Mouse (Mus musculus): ENCODE results near the gene Zfp655. TPM values are rescaled to one million over a fixed set of nuclear protein-coding genes. Genes with fewer than 3 reads are reported as not detected.
"Not testable (repeated sequence)": the region's sequence is repeated elsewhere in the genome, so short reads cannot be mapped to it uniquely, and the experiment has no call there.

Zfp655 gene
- 10 to 100 TPM; 31.6 to 35.8 (median 31.9) TPM for total RNA-seq (2022)

- DNase-seq (ENCODE audit: low spot score in 2 of 2): peak; percentile 96 to 97
Measured at GRCm38 (mm10) chr5:145231367-145231871, at the start of gene Zfp655. Zfp655 (plus strand) TSS chr5:145231715.

- no peak for DNase-seq (ENCODE audit: low spot score in 2 of 2)
Measured at GRCm38 (mm10) chr5:145185244-145185643, 46.3 kb upstream of the Zfp655 start.

- DNase-seq (ENCODE audit: low spot score in 2 of 2): no peak
Measured at GRCm38 (mm10) chr5:145189416-145189815, 42.1 kb upstream of the Zfp655 start.

- DNase-seq (ENCODE audit: low spot score in 2 of 2): no peak
Measured at GRCm38 (mm10) chr5:145190373-145190772, 41.1 kb upstream of the Zfp655 start.

GRCm38 (mm10) chr5:145190875-145191798, 40.4 kb upstream of the Zfp655 start:
- DNase-seq (ENCODE audit: low spot score in 2 of 2): peak; percentile 85

GRCm38 (mm10) chr5:145191962-145192361, 39.6 kb upstream of the Zfp655 start, which contains the start of gene Atp5j2:
Atp5j2 (minus strand) TSS chr5:145192062.
- no peak for DNase-seq (ENCODE audit: low spot score in 2 of 2)

- no peak for DNase-seq (ENCODE audit: low spot score in 2 of 2)
Measured at GRCm38 (mm10) chr5:145200387-145200786, 31.1 kb upstream of the Zfp655 start.

GRCm38 (mm10) chr5:145201321-145201991, 30.1 kb upstream of the Zfp655 start, which contains the start of gene Zkscan14:
Zkscan14 (minus strand) TSS chr5:145201868.
- peak; percentile 40 to 61 for DNase-seq (ENCODE audit: low spot score in 2 of 2)

GRCm38 (mm10) chr5:145202446-145202845, 29.1 kb upstream of the Zfp655 start:
- DNase-seq (ENCODE audit: low spot score in 2 of 2): no peak

- peak; percentile 93 to 98 for DNase-seq (ENCODE audit: low spot score in 2 of 2)
Measured at GRCm38 (mm10) chr5:145203936-145204691, 27.4 kb upstream of the Zfp655 start, which contains the start of gene Zkscan5. Zkscan5 (plus strand) TSS chr5:145204562.

- DNase-seq (ENCODE audit: low spot score in 2 of 2): no peak
Measured at GRCm38 (mm10) chr5:145205041-145205440, 26.5 kb upstream of the Zfp655 start.

- DNase-seq (ENCODE audit: low spot score in 2 of 2): no peak
Measured at GRCm38 (mm10) chr5:145207385-145207784, 24.1 kb upstream of the Zfp655 start.

- DNase-seq (ENCODE audit: low spot score in 2 of 2): no peak
Measured at GRCm38 (mm10) chr5:145207954-145208353, 23.6 kb upstream of the Zfp655 start.

GRCm38 (mm10) chr5:145208391-145208790, 23.1 kb upstream of the Zfp655 start:
- DNase-seq (ENCODE audit: low spot score in 2 of 2): not testable (repeated sequence)

- DNase-seq (ENCODE audit: low spot score in 2 of 2): no peak
Measured at GRCm38 (mm10) chr5:145211340-145211739, 20.2 kb upstream of the Zfp655 start.

- no peak for DNase-seq (ENCODE audit: low spot score in 2 of 2)
Measured at GRCm38 (mm10) chr5:145212216-145212615, 19.3 kb upstream of the Zfp655 start.

GRCm38 (mm10) chr5:145213505-145213904, 18.0 kb upstream of the Zfp655 start:
- DNase-seq (ENCODE audit: low spot score in 2 of 2): no peak

- DNase-seq (ENCODE audit: low spot score in 2 of 2): no peak
Measured at GRCm38 (mm10) chr5:145214679-145215078, 16.8 kb upstream of the Zfp655 start.

GRCm38 (mm10) chr5:145217746-145218145, 13.8 kb upstream of the Zfp655 start:
- no peak for DNase-seq (ENCODE audit: low spot score in 2 of 2)

- DNase-seq (ENCODE audit: low spot score in 2 of 2): no peak
Measured at GRCm38 (mm10) chr5:145218206-145218605, 13.3 kb upstream of the Zfp655 start.

- DNase-seq (ENCODE audit: low spot score in 2 of 2): no peak
Measured at GRCm38 (mm10) chr5:145218671-145219070, 12.8 kb upstream of the Zfp655 start.

Measured in left cerebral cortex, adult 8-10 months (tissue).